29 mouse cellular contexts compared by ENCODE assay signal in the genomic region with DNA sequence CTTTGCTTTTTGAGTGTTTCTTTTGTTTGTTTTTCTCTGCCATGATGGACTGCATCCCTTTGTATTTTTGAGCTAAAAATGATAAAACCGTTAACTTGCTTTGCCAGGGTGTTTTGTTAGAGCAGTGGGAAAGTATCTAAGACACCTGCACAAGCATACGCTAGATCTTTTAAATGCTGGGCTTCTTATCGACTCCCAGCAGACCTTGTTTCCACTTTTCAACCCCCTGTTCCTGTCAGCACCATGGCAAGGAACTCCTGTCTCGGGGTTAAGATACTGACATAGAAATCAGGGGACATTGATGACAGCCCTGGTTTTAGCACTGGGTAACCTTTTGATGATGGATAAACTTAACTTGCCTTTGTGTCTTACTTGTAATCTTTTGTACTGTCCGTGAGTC.
A peak's percentile ranks its signal among the peaks of the same experiment; 100 is the strongest.
DNase-seq lines count a peak whose midpoint lies in the region; ATAC-seq lines count a peak whose summit lies in the region.
"Had no signal": no experiment of that assay in that cellular context is flagged by ENCODE, and none has a peak within 500 bp of the region (broad histone marks: within the 10 kb centered on the region; RNA-seq: fewer than 3 reads in every experiment).

No protein-coding gene starts in this region.

- no peaks in the 10 kb centered on the region for H3K36me3 ChIP-seq in kidney, embryonic 15.5 days
- H3K36me3 ChIP-seq in liver, embryonic 13.5 days: no peaks in the 10 kb centered on the region
- H3K36me3 ChIP-seq in midbrain, embryonic 11.5 days (ENCODE audit: control insufficient read depth, insufficient read depth, low read length): no peaks in the 10 kb centered on the region
- H3K36me3 ChIP-seq: embryonic facial prominence, embryonic 12.5 days; forebrain, embryonic 15.5 days; hindbrain, embryonic 10.5 days; hindbrain, embryonic 15.5 days; midbrain, embryonic 15.5 days; neural tube, embryonic 15.5 days had no signal

- no peak overlapping the region for H3K4me3 ChIP-seq in kidney, embryonic 15.5 days (replicated peaks)
- no peak overlapping the region for H3K4me3 ChIP-seq in liver, embryonic 13.5 days (replicated peaks)
- no peak overlapping the region for H3K4me3 ChIP-seq in midbrain, embryonic 11.5 days (ENCODE audit: low read depth, low read length)
- H3K4me3 ChIP-seq: embryonic facial prominence, embryonic 12.5 days; forebrain, embryonic 15.5 days; hindbrain, embryonic 10.5 days; hindbrain, embryonic 15.5 days; midbrain, embryonic 15.5 days; neural tube, embryonic 15.5 days had no signal

- H3K9me3 ChIP-seq in kidney, embryonic 15.5 days (replicated peaks): no peaks in the 10 kb centered on the region
- no peaks in the 10 kb centered on the region for H3K9me3 ChIP-seq in liver, embryonic 13.5 days (replicated peaks)
- no peaks in the 10 kb centered on the region for H3K9me3 ChIP-seq in midbrain, embryonic 11.5 days (ENCODE audit: control insufficient read depth, low read length)
- H3K9me3 ChIP-seq: embryonic facial prominence, embryonic 12.5 days; forebrain, embryonic 15.5 days; hindbrain, embryonic 10.5 days; hindbrain, embryonic 15.5 days; midbrain, embryonic 15.5 days; neural tube, embryonic 15.5 days had no signal

- H3K27me3 ChIP-seq in kidney, embryonic 15.5 days: no peaks in the 10 kb centered on the region
- H3K27me3 ChIP-seq in liver, embryonic 13.5 days: no peaks in the 10 kb centered on the region
- H3K27me3 ChIP-seq in midbrain, embryonic 11.5 days (ENCODE audit: control insufficient read depth, insufficient read depth, low read length): no peaks in the 10 kb centered on the region
- H3K27me3 ChIP-seq: embryonic facial prominence, embryonic 12.5 days; forebrain, embryonic 15.5 days; hindbrain, embryonic 15.5 days; midbrain, embryonic 15.5 days; neural tube, embryonic 15.5 days had no signal

- WGBS in kidney, embryonic 15.5 days: 83% methylated on average over 5 of the region's 5 CpGs
- WGBS in liver, embryonic 13.5 days (ENCODE audit: insufficient replicate concordance): 17% methylated on average over 5 of the region's 5 CpGs
- 87% methylated on average over 5 of the region's 5 CpGs for WGBS in midbrain, embryonic 11.5 days

- no peak overlapping the region for H3K4me2 ChIP-seq in kidney, embryonic 15.5 days
- H3K4me2 ChIP-seq in liver, embryonic 13.5 days: peak overlapping the region; percentile 6; the same call in 1 of the 2 replicates
- no peak overlapping the region for H3K4me2 ChIP-seq in midbrain, embryonic 11.5 days
- H3K4me2 ChIP-seq: embryonic facial prominence, embryonic 12.5 days; forebrain, embryonic 15.5 days; hindbrain, embryonic 15.5 days; midbrain, embryonic 15.5 days; neural tube, embryonic 15.5 days had no signal

- ATAC-seq in kidney, embryonic 15.5 days (replicated peaks; ENCODE audit: low FRiP score): no peak
- peak; percentile 85 for ATAC-seq in liver, embryonic 13.5 days (ENCODE audit: low read depth)
- ATAC-seq in megakaryocyte progenitor cell, adult 5-6 weeks (replicated peaks; ENCODE audit: poor library complexity): peak; percentile 74
- no peak for ATAC-seq in midbrain, embryonic 11.5 days (ENCODE audit: low FRiP score)
- ATAC-seq: activated CD4-positive, CD25-positive, alpha-beta regulatory T cell, adult 4 months; CD4-positive, CD25-positive, alpha-beta regulatory T cell, adult 4 months; inflammation-experienced regulatory T-cells, adult 6 months had no signal

- 0 out of 2 replicates have a peak overlapping the region, but pooled peaks have one; percentile 1 for H3K27ac ChIP-seq in kidney, embryonic 15.5 days
- H3K27ac ChIP-seq in liver, embryonic 13.5 days: peak overlapping the region; percentile 45; the same call in 1 of the 2 replicates
- no peak overlapping the region for H3K27ac ChIP-seq in midbrain, embryonic 11.5 days (ENCODE audit: low read depth, low read length)
- H3K27ac ChIP-seq: embryonic facial prominence, embryonic 12.5 days; hindbrain, embryonic 10.5 days; midbrain, embryonic 15.5 days; neural tube, embryonic 15.5 days had no signal

- H3K4me1 ChIP-seq in kidney, embryonic 15.5 days: peaks cover 14% of the 10 kb centered on the region
- H3K4me1 ChIP-seq in liver, embryonic 13.5 days (replicated peaks): peaks cover 45% of the 10 kb centered on the region
- H3K4me1 ChIP-seq in midbrain, embryonic 11.5 days (ENCODE audit: control insufficient read depth, insufficient read depth, low read length): no peaks in the 10 kb centered on the region

- no peak overlapping the region for H3K9ac ChIP-seq in kidney, embryonic 15.5 days
- H3K9ac ChIP-seq in liver, embryonic 13.5 days: no peak overlapping the region
- H3K9ac ChIP-seq in midbrain, embryonic 11.5 days (ENCODE audit: low read length): no peak overlapping the region
- H3K9ac ChIP-seq: embryonic facial prominence, embryonic 12.5 days; forebrain, embryonic 15.5 days; hindbrain, embryonic 15.5 days; midbrain, embryonic 15.5 days; neural tube, embryonic 15.5 days had no signal

- no peak for DNase-seq in kidney, postnatal 14 days
- DNase-seq in c-Kit-positive CD71-positive TER-119-negative erythroid progenitor cells, embryonic 14.5 days (ENCODE audit: low read depth): peak; percentile 39
- peak; percentile 23 for DNase-seq in liver, embryonic 13.5 days
- DNase-seq in midbrain, embryonic 11.5 days (ENCODE audit: low spot score, missing footprints): no peak
- DNase-seq in lung, postnatal 25 days (ENCODE audit: low spot score): no peak
- DNase-seq: adrenal gland, adult 8-10 months; cerebellum, adult 11 months; cerebellum, adult 9-10 months; cerebellum, postnatal 36 days; embryo, embryonic 11 days; gastrocnemius, postnatal 10 days; heart, postnatal 14 days; kidney, adult 18-20 months; kidney, postnatal 4 days; lung, postnatal 4 days; right cerebral cortex, adult 18-20 months; spleen, adult 18-20 months; thymus, postnatal 25 days had no signal

Comparison
In these comparisons a context has a peak if more than half of its experiments do, and no peak if none do; other contexts are left out.
1. ATAC-seq: peak in liver, embryonic 13.5 days (single experiment) and megakaryocyte progenitor cell, adult 5-6 weeks (single experiment); none in kidney, embryonic 15.5 days (single experiment) and midbrain, embryonic 11.5 days (single experiment).
2. DNase-seq: peak in c-Kit-positive CD71-positive TER-119-negative erythroid progenitor cells, embryonic 14.5 days (single experiment) and liver, embryonic 13.5 days (single experiment); none in kidney, postnatal 14 days (single experiment), midbrain, embryonic 11.5 days (single experiment) and lung, postnatal 25 days (single experiment).